Mouse (Mus musculus): ENCODE results near the gene Il13ra1. TPM values are rescaled to one million over a fixed set of nuclear protein-coding genes. Genes with fewer than 3 reads are reported as not detected.

Il13ra1 gene
- 6.1 and 7.8 TPM in 2 replicates for polyA plus RNA-seq (2015; fragmentation: Nextera tagmentation; extraction: Ambion mirVana)

GRCm38 (mm10) chrX:36111622-36112421, at the start of gene Il13ra1:
Il13ra1 (plus strand) TSS chrX:36112110.
- peak; percentile 79; the same call in 1 of the 2 replicates for ATAC-seq (ENCODE audit: low FRiP score, low read depth)
- Histone ChIP-seq H3K36me3 (no peaks in the 10 kb centered on the region), H3K27ac (replicated peaks) (no peak within 1 kb of the TSS), H3K4me1 (replicated peaks) (no peaks in the 10 kb centered on the region), H3K4me3 (peak within 1 kb of the TSS; percentile 53), H3K4me2 (peak within 1 kb of the TSS; percentile 82), H3K9me3 (no peaks in the 10 kb centered on the region), H3K9ac (peak within 1 kb of the TSS; percentile 40), H3K27me3 (no peaks in the 10 kb centered on the region)
- WGBS, result 19% methylated on average over 50 of the region's 51 CpGs

- H3K9me3 ChIP-seq, result no peaks in the 10 kb centered on the region
- no peaks in the 10 kb centered on the region for H3K36me3 ChIP-seq
- WGBS, result 66% methylated on average over 2 of the region's 2 CpGs
- no peaks in the 10 kb centered on the region for H3K27me3 ChIP-seq
- H3K4me1 ChIP-seq (replicated peaks), result no peaks in the 10 kb centered on the region
- no peak for ATAC-seq (ENCODE audit: low FRiP score, low read depth)
- H3K4me2 ChIP-seq, result no peak overlapping the region
- no peak overlapping the region for H3K4me3 ChIP-seq
- no peak overlapping the region for H3K9ac ChIP-seq
- H3K27ac ChIP-seq (replicated peaks), result no peak overlapping the region
Measured at GRCm38 (mm10) chrX:36073997-36074396, 37.9 kb upstream of the Il13ra1 start.

GRCm38 (mm10) chrX:36077164-36077563, 34.7 kb upstream of the Il13ra1 start:
- Histone ChIP-seq H3K9me3 (no peaks in the 10 kb centered on the region), H3K4me3 (no peak overlapping the region), H3K27me3 (no peaks in the 10 kb centered on the region), H3K4me2 (no peak overlapping the region), H3K9ac (no peak overlapping the region), H3K36me3 (no peaks in the 10 kb centered on the region), H3K4me1 (replicated peaks) (no peaks in the 10 kb centered on the region), H3K27ac (replicated peaks) (no peak overlapping the region)
- ATAC-seq (ENCODE audit: low FRiP score, low read depth), result no peak
- 79% methylated on average over 4 of the region's 4 CpGs for WGBS

GRCm38 (mm10) chrX:36082917-36083316, 29.0 kb upstream of the Il13ra1 start:
- Histone ChIP-seq H3K4me1 (replicated peaks) (no peaks in the 10 kb centered on the region), H3K4me3 (no peak overlapping the region), H3K4me2 (no peak overlapping the region), H3K9ac (no peak overlapping the region), H3K27me3 (no peaks in the 10 kb centered on the region), H3K27ac (replicated peaks) (no peak overlapping the region), H3K36me3 (no peaks in the 10 kb centered on the region), H3K9me3 (no peaks in the 10 kb centered on the region)
- no peak for ATAC-seq (ENCODE audit: low FRiP score, low read depth)
- WGBS, result 79% methylated on average over 1 of the region's 1 CpGs

- Histone ChIP-seq H3K4me1 (replicated peaks) (no peaks in the 10 kb centered on the region), H3K9ac (no peak overlapping the region), H3K4me2 (no peak overlapping the region), H3K27ac (replicated peaks) (no peak overlapping the region), H3K36me3 (no peaks in the 10 kb centered on the region), H3K27me3 (no peaks in the 10 kb centered on the region), H3K4me3 (no peak overlapping the region), H3K9me3 (no peaks in the 10 kb centered on the region)
- no peak for ATAC-seq (ENCODE audit: low FRiP score, low read depth)
- WGBS, result 90% methylated on average over 6 of the region's 6 CpGs
Measured at GRCm38 (mm10) chrX:36088464-36089256, 23.2 kb upstream of the Il13ra1 start.

GRCm38 (mm10) chrX:36100883-36101282, 11.0 kb upstream of the Il13ra1 start:
- Histone ChIP-seq H3K4me3 (no peak overlapping the region), H3K36me3 (no peaks in the 10 kb centered on the region), H3K4me2 (no peak overlapping the region), H3K27ac (replicated peaks) (no peak overlapping the region), H3K9ac (no peak overlapping the region), H3K9me3 (no peaks in the 10 kb centered on the region), H3K4me1 (replicated peaks) (no peaks in the 10 kb centered on the region), H3K27me3 (no peaks in the 10 kb centered on the region)
- WGBS, result 93% methylated on average over 1 of the region's 1 CpGs
- ATAC-seq (ENCODE audit: low FRiP score, low read depth), result no peak

- H3K4me2 ChIP-seq, result no peak overlapping the region
- ATAC-seq (ENCODE audit: low FRiP score, low read depth), result no peak
- no peaks in the 10 kb centered on the region for H3K4me1 ChIP-seq (replicated peaks)
- no peak overlapping the region for H3K4me3 ChIP-seq
- H3K36me3 ChIP-seq, result no peaks in the 10 kb centered on the region
- H3K27ac ChIP-seq (replicated peaks), result no peak overlapping the region
- no peaks in the 10 kb centered on the region for H3K9me3 ChIP-seq
- H3K9ac ChIP-seq, result no peak overlapping the region
- WGBS, result 77% methylated on average over 3 of the region's 3 CpGs
- H3K27me3 ChIP-seq, result no peaks in the 10 kb centered on the region
Measured at GRCm38 (mm10) chrX:36101318-36101717, 10.6 kb upstream of the Il13ra1 start.

GRCm38 (mm10) chrX:36108601-36109000, 3.3 kb upstream of the Il13ra1 start:
- 45% methylated on average over 3 of the region's 3 CpGs for WGBS
- no peak overlapping the region for H3K9ac ChIP-seq
- no peak for ATAC-seq (ENCODE audit: low FRiP score, low read depth)

GRCm38 (mm10) chrX:36112422-36112750, 476 bp downstream of the Il13ra1 start:
- 14% methylated on average over 9 of the region's 9 CpGs for WGBS
- no peaks in the 10 kb centered on the region for H3K27me3 ChIP-seq
- no peaks in the 10 kb centered on the region for H3K4me1 ChIP-seq (replicated peaks)
- peak overlapping the region; percentile 40 for H3K9ac ChIP-seq
- no peak; the same call in 1 of the 2 replicates for ATAC-seq (ENCODE audit: low FRiP score, low read depth)
- H3K4me3 ChIP-seq, result peak overlapping the region; percentile 53
- peak overlapping the region; percentile 82 for H3K4me2 ChIP-seq
- H3K9me3 ChIP-seq, result no peaks in the 10 kb centered on the region
- H3K27ac ChIP-seq (replicated peaks), result no peak overlapping the region
- H3K36me3 ChIP-seq, result no peaks in the 10 kb centered on the region

More at GRCm38 (mm10) chrX:36108601-36109000, 3.3 kb upstream of the Il13ra1 start:
- no peak overlapping the region for H3K27ac ChIP-seq (replicated peaks)
- H3K4me2 ChIP-seq, result no peak overlapping the region
- no peaks in the 10 kb centered on the region for H3K36me3 ChIP-seq
- no peaks in the 10 kb centered on the region for H3K9me3 ChIP-seq
- no peaks in the 10 kb centered on the region for H3K4me1 ChIP-seq (replicated peaks)
- no peaks in the 10 kb centered on the region for H3K27me3 ChIP-seq
- no peak overlapping the region for H3K4me3 ChIP-seq

- no peak overlapping the region for H3K4me3 ChIP-seq
- no peak overlapping the region for H3K9ac ChIP-seq
- no peaks in the 10 kb centered on the region for H3K4me1 ChIP-seq (replicated peaks)
- no peaks in the 10 kb centered on the region for H3K9me3 ChIP-seq
- WGBS, result 81% methylated on average over 4 of the region's 4 CpGs
- no peaks in the 10 kb centered on the region for H3K27me3 ChIP-seq
- H3K36me3 ChIP-seq, result no peaks in the 10 kb centered on the region
- H3K27ac ChIP-seq (replicated peaks), result no peak overlapping the region
- H3K4me2 ChIP-seq, result no peak overlapping the region
- ATAC-seq (ENCODE audit: low FRiP score, low read depth), result no peak
Measured at GRCm38 (mm10) chrX:36115171-36115570, 3.3 kb downstream of the Il13ra1 start.

- H3K4me3 ChIP-seq, result no peak overlapping the region
- H3K36me3 ChIP-seq, result no peaks in the 10 kb centered on the region
- 78% methylated on average over 11 of the region's 11 CpGs for WGBS
- no peaks in the 10 kb centered on the region for H3K9me3 ChIP-seq
- H3K4me2 ChIP-seq, result no peak overlapping the region
- no peak overlapping the region for H3K9ac ChIP-seq
- no peak for ATAC-seq (ENCODE audit: low FRiP score, low read depth)
- H3K27me3 ChIP-seq, result no peaks in the 10 kb centered on the region
- H3K4me1 ChIP-seq (replicated peaks), result no peaks in the 10 kb centered on the region
- H3K27ac ChIP-seq (replicated peaks), result no peak overlapping the region
Measured at GRCm38 (mm10) chrX:36129037-36129770, 17.3 kb downstream of the Il13ra1 start.

GRCm38 (mm10) chrX:36129771-36130108, 17.8 kb downstream of the Il13ra1 start:
- Histone ChIP-seq H3K27ac (replicated peaks) (no peak overlapping the region), H3K4me3 (no peak overlapping the region), H3K27me3 (no peaks in the 10 kb centered on the region), H3K9me3 (no peaks in the 10 kb centered on the region), H3K4me1 (replicated peaks) (no peaks in the 10 kb centered on the region), H3K9ac (no peak overlapping the region), H3K4me2 (no peak overlapping the region), H3K36me3 (no peaks in the 10 kb centered on the region)
- no peak for ATAC-seq (ENCODE audit: low FRiP score, low read depth)
- 77% methylated on average over 1 of the region's 1 CpGs for WGBS
